ENCODE assay signal across 15 mouse cellular contexts in the genomic region with DNA sequence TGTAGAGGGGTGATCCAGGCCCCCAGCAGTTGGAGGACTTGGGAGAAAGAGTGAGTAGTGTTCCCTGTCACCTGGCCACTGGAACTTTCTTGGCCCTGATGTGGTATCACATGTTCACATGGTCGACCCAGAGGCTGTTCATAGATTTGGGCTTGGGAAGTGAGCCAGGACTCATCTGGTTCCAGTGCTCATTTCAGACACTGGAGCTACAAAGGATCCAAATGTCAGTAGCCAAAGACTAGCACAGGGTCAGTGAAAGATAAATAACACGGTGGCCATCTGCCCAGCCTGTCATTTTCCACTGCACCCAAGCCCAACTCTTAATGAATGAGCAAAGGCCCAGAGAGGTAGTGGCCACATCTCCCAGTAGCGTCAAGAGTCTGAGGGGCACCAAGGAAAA. TPM values are rescaled to one million over a fixed set of nuclear protein-coding genes. Genes with fewer than 3 reads are reported as not detected.
DNase-seq lines count a peak whose midpoint lies in the region; ATAC-seq and TF ChIP-seq lines count a peak whose summit lies in the region.
"Had no signal": no experiment of that assay in that cellular context is flagged by ENCODE, and none has a peak within 500 bp of the region (broad histone marks: within the 10 kb centered on the region; RNA-seq: fewer than 3 reads in every experiment).

No protein-coding gene starts in this region.

- H3K4me1 ChIP-seq in embryonic facial prominence, embryonic 15.5 days: peaks cover 5% of the 10 kb centered on the region

- no peak overlapping the region for H3K4me2 ChIP-seq in embryonic facial prominence, embryonic 15.5 days (replicated peaks)
- H3K4me2 ChIP-seq: heart, embryonic 13.5 days; neural tube, embryonic 15.5 days had no signal

- no peaks in the 10 kb centered on the region for H3K36me3 ChIP-seq in embryonic facial prominence, embryonic 15.5 days
- H3K36me3 ChIP-seq: heart, embryonic 13.5 days; neural tube, embryonic 15.5 days had no signal

- no peaks in the 10 kb centered on the region for H3K27me3 ChIP-seq in embryonic facial prominence, embryonic 15.5 days
- H3K27me3 ChIP-seq: neural tube, embryonic 15.5 days had no signal

- intact Hi-C loops in gastrocnemius, adult 2 months (cut with DNase I): no loop called here
- intact Hi-C loops in left cerebral cortex, postnatal 4 days (cut with DNase I): no loop called here
- intact Hi-C loops in left cerebral cortex, postnatal 36 days (cut with DNase I): no loop called here
- intact Hi-C loops in heart, postnatal 36 days (cut with DNase I): no loop called here

- ATAC-seq in embryonic facial prominence, embryonic 15.5 days (ENCODE audit: insufficient number of reproducible peaks, low FRiP score, low TSS enrichment, low read depth): no peak
- ATAC-seq: CD4-positive, CD25-positive, alpha-beta regulatory T cell, adult 4 months had no signal

- TF ChIP-seq CTCF in gastrocnemius, adult 2 months (IDR thresholded peaks at IDR 0.05): no peak

- WGBS in embryonic facial prominence, embryonic 15.5 days: 72% methylated on average over 3 of the region's 3 CpGs

- no peaks in the 10 kb centered on the region for H3K9me3 ChIP-seq in embryonic facial prominence, embryonic 15.5 days (replicated peaks)
- H3K9me3 ChIP-seq: heart, embryonic 13.5 days; neural tube, embryonic 15.5 days had no signal

- H3K27ac ChIP-seq in gastrocnemius, adult 2 months: no peak overlapping the region
- H3K27ac ChIP-seq in embryonic facial prominence, embryonic 15.5 days (replicated peaks): peak overlapping the region; percentile 28
- H3K27ac ChIP-seq: heart, embryonic 13.5 days; liver, embryonic 14.5 days; neural tube, embryonic 15.5 days had no signal

- no peak overlapping the region for H3K9ac ChIP-seq in embryonic facial prominence, embryonic 15.5 days
- H3K9ac ChIP-seq: heart, embryonic 13.5 days; liver, embryonic 14.5 days; neural tube, embryonic 15.5 days had no signal

- DNase-seq in gastrocnemius, adult 2 months: peak; percentile 50
- no peak for DNase-seq in gastrocnemius, postnatal 25 days
- peak; percentile 76 for DNase-seq in left cerebral cortex, postnatal 4 days
- DNase-seq in left cerebral cortex, postnatal 36 days (ENCODE audit: low spot score in 2 of 2): no peak
- DNase-seq in heart, postnatal 36 days: peak; percentile 25 to 50
- no peak for DNase-seq in right cerebral cortex, postnatal 14 days
- DNase-seq: adrenal gland, adult 8-10 months; cerebellum, postnatal 36 days; kidney, adult 8-10 months; kidney, postnatal 36 days had no signal

- no peak overlapping the region for H3K4me3 ChIP-seq in gastrocnemius, adult 2 months
- H3K4me3 ChIP-seq in embryonic facial prominence, embryonic 15.5 days (replicated peaks): no peak overlapping the region
- H3K4me3 ChIP-seq: heart, embryonic 13.5 days; neural tube, embryonic 15.5 days had no signal

RNA-seq across cellular contexts. Expression of gene Aldh1b1, which starts 59.1 kb away (rescaled TPM):
- under 1 TPM; 0.23 to 0.95 TPM for total RNA-seq in gastrocnemius, adult 2 months (2021)
- total RNA-seq in gastrocnemius, postnatal 25 days (2021): under 1 TPM; 0.51 to 0.77 TPM
- total RNA-seq in left cerebral cortex, postnatal 4 days (2021): 10 to 100 TPM; 27.9 to 28.0 TPM
- total RNA-seq in left cerebral cortex, postnatal 36 days (2021): 1 to 10 TPM; 4.6 to 7.1 TPM
- 4.0 and 4.1 TPM in 2 replicates for polyA plus RNA-seq in embryonic facial prominence, embryonic 15.5 days (2015; fragmentation: Nextera tagmentation; extraction: Ambion mirVana)
- total RNA-seq in heart, postnatal 36 days (2021): 10 to 100 TPM; 12.4 to 13.0 TPM

Comparison
In these comparisons a context has a peak if more than half of its experiments do, and no peak if none do; other contexts are left out.
1. DNase-seq: peak in gastrocnemius, adult 2 months (single experiment), left cerebral cortex, postnatal 4 days (single experiment) and heart, postnatal 36 days (2 of 2); none in gastrocnemius, postnatal 25 days (single experiment), left cerebral cortex, postnatal 36 days (0 of 2) and right cerebral cortex, postnatal 14 days (single experiment).